Mouse (Mus musculus) testis, adult 2 months (tissue): ENCODE measurements around the gene Aadac. TPM values are rescaled to one million over a fixed set of nuclear protein-coding genes. Genes with fewer than 3 reads are reported as not detected.

Experiments
- H3K27ac ChIP-seq: fragments of 200-500 bp; 2 replicates; pipeline ENCODE4 v1.5.1; 2012; ENCODE audit warnings: low read depth, low read length; ENCODE audit not compliant: control insufficient read depth, insufficient read depth
- H3K27me3 ChIP-seq: fragments of 200-500 bp; 2 replicates; pipeline ENCODE4 v1.6.1; 2012; ENCODE audit warnings: mild to moderate bottlenecking, low read length, moderate library complexity; ENCODE audit not compliant: control insufficient read depth, insufficient read depth
- H3K36me3 ChIP-seq: fragments of 200-500 bp; 2 replicates; pipeline ENCODE4 v1.6.1; 2012; ENCODE audit warnings: mild to moderate bottlenecking, low read length; ENCODE audit not compliant: control insufficient read depth, insufficient read depth
- H3K4me1 ChIP-seq: fragments of 200-500 bp; 2 replicates; pipeline ENCODE4 v1.6.1; 2012; ENCODE audit warnings: low read length; ENCODE audit not compliant: control insufficient read depth, insufficient read depth
- H3K4me3 ChIP-seq: fragments of 200-500 bp; 2 replicates; pipeline ENCODE4 v1.5.1; 2012; ENCODE audit warnings: low read depth, mild to moderate bottlenecking, low read length, moderate library complexity, mixed read lengths; ENCODE audit not compliant: control insufficient read depth
- CTCF ChIP-seq: fragments of 200-500 bp; IDR thresholded peaks from 2 replicates; pipeline ENCODE4 v1.5.1; 2012; ENCODE audit warnings: low read depth, mild to moderate bottlenecking, inconsistent platforms, low read length, moderate library complexity; ENCODE audit not compliant: control insufficient read depth, insufficient read depth, insufficient replicate concordance
- POLR2A ChIP-seq: fragments of 200-500 bp; IDR thresholded peaks from 2 replicates; pipeline ENCODE4 v1.6.1; 2012; ENCODE audit warnings: low read depth, mild to moderate bottlenecking, inconsistent platforms, low read length, moderate library complexity; ENCODE audit not compliant: control insufficient read depth
- polyA plus RNA-seq: library from polyadenylated mRNA; depleted of rRNA; stranded (reverse); fragments of >200 nt; gene quantifications from 2 replicates; pipeline ENCODE4 v1.2.3, GENCODE M21; 2012; rRNA removed

The Aadac gene
- polyA plus RNA-seq: not detected in 2 replicates

GRCm38 (mm10) chr3:60025417-60025816 lies at the start of gene Aadac:
Gene Aadac (plus strand): TSS chr3:60025717.
- no peak for TF ChIP-seq CTCF
- H3K27ac ChIP-seq: no peak within 1 kb of the TSS
- H3K4me1 ChIP-seq: no peaks in the 10 kb centered on the region
- H3K36me3 ChIP-seq: no peaks in the 10 kb centered on the region
- no peak within 1 kb of the TSS for H3K4me3 ChIP-seq
- no peaks in the 10 kb centered on the region for H3K27me3 ChIP-seq

DNA sequence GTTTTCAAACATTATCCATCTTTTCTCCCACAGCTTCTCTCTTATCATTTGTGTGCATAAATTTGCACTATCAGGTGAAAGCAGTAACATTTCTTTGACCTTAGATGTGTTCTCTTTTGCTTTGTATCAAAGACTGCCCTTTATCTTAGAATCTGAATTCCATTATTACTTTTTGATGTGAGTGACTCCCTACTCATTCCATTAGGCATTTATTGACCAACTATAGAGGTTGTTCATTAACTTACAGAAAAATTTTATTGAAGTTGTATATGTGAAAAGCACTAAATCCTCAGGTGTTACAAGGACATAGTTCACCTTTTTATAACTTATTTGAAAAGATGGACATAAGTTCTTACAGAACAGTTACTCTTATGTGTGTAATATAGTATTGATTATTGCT lies 21.9 kb upstream of the Aadac start:
- Histone ChIP-seq H3K4me1 (no peaks in the 10 kb centered on the region), H3K36me3 (no peaks in the 10 kb centered on the region), H3K4me3 (no peak overlapping the region), H3K27me3 (no peaks in the 10 kb centered on the region), H3K27ac (no peak overlapping the region)
- TF ChIP-seq POLR2A (no peak), CTCF (no peak)

DNA sequence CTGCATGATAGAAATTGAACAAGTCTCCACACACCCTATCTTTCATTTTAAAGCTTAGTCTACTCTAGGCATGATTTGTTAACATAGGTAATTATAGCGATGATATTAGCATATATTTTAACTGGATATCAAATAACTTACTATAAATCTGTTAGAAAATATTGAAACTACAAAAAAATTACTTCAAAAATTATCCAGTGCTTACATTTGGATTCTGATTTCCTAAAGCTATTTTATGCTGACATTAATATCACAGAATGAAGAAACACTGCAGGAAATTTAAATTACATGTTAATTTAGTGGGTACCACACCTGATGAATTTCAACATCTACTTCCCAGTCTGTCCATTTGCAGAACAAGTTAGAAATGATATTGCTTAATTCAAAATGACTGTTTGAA lies 19.1 kb upstream of the Aadac start, which contains the start of gene Aadacl2:
Aadacl2 (plus strand) TSS at position 301 of the 400 bp plus-strand sequence.
- Histone ChIP-seq H3K36me3 (no peaks in the 10 kb centered on the region), H3K27me3 (no peaks in the 10 kb centered on the region), H3K27ac (no peak within 1 kb of the TSS), H3K4me3 (no peak within 1 kb of the TSS), H3K4me1 (no peaks in the 10 kb centered on the region)
- TF ChIP-seq POLR2A: no peak
- no peak for TF ChIP-seq CTCF

- Histone ChIP-seq H3K4me1 (no peaks in the 10 kb centered on the region), H3K36me3 (no peaks in the 10 kb centered on the region), H3K27me3 (no peaks in the 10 kb centered on the region), H3K27ac (no peak overlapping the region), H3K4me3 (no peak overlapping the region)
- TF ChIP-seq CTCF: no peak
- TF ChIP-seq POLR2A: no peak
These were observed 6.0 kb downstream of the Aadac start for GRCm38 (mm10) chr3:60031511-60031910.

DNA sequence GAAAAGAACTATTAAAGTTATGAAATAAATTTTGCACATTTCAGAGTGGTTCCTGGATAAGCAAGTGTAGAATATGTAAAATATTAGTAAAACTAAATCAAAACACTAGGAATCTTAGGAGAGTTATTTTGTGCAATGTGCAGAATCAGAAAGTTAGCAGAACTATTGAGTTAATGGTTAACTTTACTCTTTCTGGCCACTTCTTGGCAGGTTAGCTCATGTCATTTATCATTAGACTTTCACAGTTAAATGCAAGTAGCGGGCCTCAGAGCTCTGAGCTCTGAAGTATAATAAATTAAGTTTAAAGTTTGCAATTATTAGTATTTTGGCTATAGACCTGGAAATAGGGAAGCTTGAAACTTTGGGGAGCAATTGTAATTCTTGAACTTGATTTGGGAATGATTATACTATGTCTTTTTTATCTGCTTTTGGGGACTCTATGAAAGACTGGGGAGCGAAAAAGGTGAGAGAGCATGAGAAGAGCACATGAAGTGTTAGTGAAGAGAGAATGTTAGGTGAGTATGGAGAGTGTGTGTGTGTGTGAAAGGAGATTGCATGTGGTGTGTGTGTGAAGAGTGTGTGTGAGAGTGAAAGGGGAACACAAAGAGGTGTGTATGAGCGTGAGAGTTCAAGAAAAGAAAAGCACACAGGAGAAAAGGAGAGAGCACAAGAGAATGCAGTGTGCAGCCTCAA lies 20.9 kb downstream of the Aadac start:
- TF ChIP-seq POLR2A (no peak), CTCF (no peak)
- no peaks in the 10 kb centered on the region for H3K27me3 ChIP-seq

GRCm38 (mm10) chr3:60053231-60053927 lies 27.9 kb downstream of the Aadac start:
- no peak for TF ChIP-seq CTCF
- no peak for TF ChIP-seq POLR2A
- H3K27ac ChIP-seq: no peak overlapping the region
- H3K4me3 ChIP-seq: no peak overlapping the region
- H3K27me3 ChIP-seq: no peaks in the 10 kb centered on the region
- no peaks in the 10 kb centered on the region for H3K36me3 ChIP-seq
- no peaks in the 10 kb centered on the region for H3K4me1 ChIP-seq

More for the DNA sequence above, 20.9 kb downstream of the Aadac start:
- no peaks in the 10 kb centered on the region for H3K4me1 ChIP-seq
- H3K27ac ChIP-seq: no peak overlapping the region
- H3K4me3 ChIP-seq: no peak overlapping the region
- H3K36me3 ChIP-seq: no peaks in the 10 kb centered on the region

DNA sequence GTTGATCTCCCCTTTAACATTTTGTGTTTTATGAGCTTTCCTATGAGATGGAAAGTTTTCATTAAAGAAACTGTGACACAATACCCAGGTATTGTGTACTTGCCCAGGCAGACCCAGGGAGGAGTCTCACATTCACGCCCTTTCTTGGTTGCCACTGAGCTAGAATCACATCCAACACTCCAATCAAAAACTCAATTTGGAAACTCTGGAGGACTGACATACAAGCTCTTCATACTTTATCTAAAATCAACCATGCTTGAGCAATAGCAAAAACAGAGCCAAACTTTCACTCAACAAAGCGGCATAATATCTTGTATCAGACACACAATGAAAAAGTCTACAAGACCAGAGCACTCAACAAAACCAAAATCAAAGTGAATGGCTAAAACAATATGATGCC lies 28.4 kb downstream of the Aadac start:
- no peak overlapping the region for H3K4me3 ChIP-seq
- H3K27me3 ChIP-seq: no peaks in the 10 kb centered on the region
- no peaks in the 10 kb centered on the region for H3K4me1 ChIP-seq
- no peak for TF ChIP-seq POLR2A
- TF ChIP-seq CTCF: no peak
- no peaks in the 10 kb centered on the region for H3K36me3 ChIP-seq
- no peak overlapping the region for H3K27ac ChIP-seq
